Mouse (Mus musculus) G1E (cell line): ENCODE results near the gene Slc6a20a.

Experiments used
- CTCF ChIP-seq: IDR thresholded peaks from 2 replicates; pipeline ENCODE4 v1.5.1; 2012; ENCODE audit warnings: low read depth, low read length, inconsistent platforms, mixed read lengths
- POLR2AphosphoS5 ChIP-seq: IDR thresholded peaks from 2 replicates; pipeline ENCODE4 v1.6.1; 2012; ENCODE audit warnings: low read depth, low read length, inconsistent platforms; ENCODE audit not compliant: insufficient replicate concordance

GRCm38 (mm10) chr9:123717186-123718008, 38.7 kb upstream of the Slc6a20a start, which contains the start of gene Lztfl1:
- TF ChIP-seq CTCF = no peak
- TF ChIP-seq POLR2AphosphoS5 = no peak
